Mouse (Mus musculus) testis, adult 2 months (tissue): Measurements from ENCODE around the gene Tmem131l. TPM values are rescaled to one million over a fixed set of nuclear protein-coding genes. Genes with fewer than 3 reads are reported as not detected.

Experiments
- H3K27ac ChIP-seq: fragments of 200-500 bp; 2 replicates; pipeline ENCODE4 v1.5.1; 2012; ENCODE audit warnings: low read depth, low read length; ENCODE audit not compliant: control insufficient read depth, insufficient read depth
- H3K27me3 ChIP-seq: fragments of 200-500 bp; 2 replicates; pipeline ENCODE4 v1.6.1; 2012; ENCODE audit warnings: mild to moderate bottlenecking, low read length, moderate library complexity; ENCODE audit not compliant: control insufficient read depth, insufficient read depth
- H3K36me3 ChIP-seq: fragments of 200-500 bp; 2 replicates; pipeline ENCODE4 v1.6.1; 2012; ENCODE audit warnings: mild to moderate bottlenecking, low read length; ENCODE audit not compliant: control insufficient read depth, insufficient read depth
- H3K4me1 ChIP-seq: fragments of 200-500 bp; 2 replicates; pipeline ENCODE4 v1.6.1; 2012; ENCODE audit warnings: low read length; ENCODE audit not compliant: control insufficient read depth, insufficient read depth
- H3K4me3 ChIP-seq: fragments of 200-500 bp; 2 replicates; pipeline ENCODE4 v1.5.1; 2012; ENCODE audit warnings: low read depth, mild to moderate bottlenecking, low read length, moderate library complexity, mixed read lengths; ENCODE audit not compliant: control insufficient read depth
- CTCF ChIP-seq: fragments of 200-500 bp; IDR thresholded peaks from 2 replicates; pipeline ENCODE4 v1.5.1; 2012; ENCODE audit warnings: low read depth, mild to moderate bottlenecking, inconsistent platforms, low read length, moderate library complexity; ENCODE audit not compliant: control insufficient read depth, insufficient read depth, insufficient replicate concordance
- POLR2A ChIP-seq: fragments of 200-500 bp; IDR thresholded peaks from 2 replicates; pipeline ENCODE4 v1.6.1; 2012; ENCODE audit warnings: low read depth, mild to moderate bottlenecking, inconsistent platforms, low read length, moderate library complexity; ENCODE audit not compliant: control insufficient read depth
- polyA plus RNA-seq: library from polyadenylated mRNA; depleted of rRNA; stranded (reverse); fragments of >200 nt; gene quantifications from 2 replicates; pipeline ENCODE4 v1.2.3, GENCODE M21; 2012

Gene Tmem131l
- polyA plus RNA-seq, 1 experiment, result 58.1 TPM

GRCm38 (mm10) chr3:83915102-83915501 lies 124.9 kb downstream of the Tmem131l start:
- no peaks in the 10 kb centered on the region; the same call in 1 of the 2 replicates for H3K4me1 ChIP-seq
- H3K27ac ChIP-seq, result no peak overlapping the region
- no peak overlapping the region for H3K4me3 ChIP-seq
- no peaks in the 10 kb centered on the region for H3K36me3 ChIP-seq
- TF ChIP-seq POLR2A, result no peak
- H3K27me3 ChIP-seq, result no peaks in the 10 kb centered on the region

- H3K27ac ChIP-seq, result no peak overlapping the region
- H3K4me3 ChIP-seq, result no peak overlapping the region
- H3K36me3 ChIP-seq, result no peaks in the 10 kb centered on the region
- no peak for TF ChIP-seq POLR2A
- no peak for TF ChIP-seq CTCF
- no peaks in the 10 kb centered on the region for H3K27me3 ChIP-seq
- H3K4me1 ChIP-seq, result no peaks in the 10 kb centered on the region; the same call in 1 of the 2 replicates
Observed at GRCm38 (mm10) chr3:83910707-83911106, 129.3 kb downstream of the Tmem131l start.

- no peak overlapping the region for H3K27ac ChIP-seq
- H3K4me3 ChIP-seq, result no peak overlapping the region
- H3K36me3 ChIP-seq, result no peaks in the 10 kb centered on the region
- no peak for TF ChIP-seq POLR2A
- no peaks in the 10 kb centered on the region for H3K4me1 ChIP-seq
- H3K27me3 ChIP-seq, result no peaks in the 10 kb centered on the region
Observed at GRCm38 (mm10) chr3:83906185-83906584, 133.8 kb downstream of the Tmem131l start.

- Histone ChIP-seq H3K4me1 (no peaks in the 10 kb centered on the region), H3K36me3 (no peaks in the 10 kb centered on the region), H3K4me3 (no peak overlapping the region), H3K27ac (no peak overlapping the region), H3K27me3 (no peaks in the 10 kb centered on the region)
- TF ChIP-seq CTCF (no peak), POLR2A (no peak)
Observed at GRCm38 (mm10) chr3:83905161-83905560, 134.8 kb downstream of the Tmem131l start.

GRCm38 (mm10) chr3:83904176-83904958 lies 135.6 kb downstream of the Tmem131l start:
- H3K4me1 ChIP-seq, result no peaks in the 10 kb centered on the region
- no peak overlapping the region for H3K4me3 ChIP-seq
- no peak for TF ChIP-seq CTCF
- H3K27ac ChIP-seq, result no peak overlapping the region
- H3K36me3 ChIP-seq, result no peaks in the 10 kb centered on the region
- H3K27me3 ChIP-seq, result no peaks in the 10 kb centered on the region

GRCm38 (mm10) chr3:83902943-83903342 lies 137.0 kb downstream of the Tmem131l start:
- TF ChIP-seq POLR2A, result no peak
- TF ChIP-seq CTCF, result no peak
- Histone ChIP-seq H3K27me3 (no peaks in the 10 kb centered on the region), H3K4me3 (no peak overlapping the region), H3K4me1 (no peaks in the 10 kb centered on the region; the same call in 1 of the 2 replicates), H3K36me3 (no peaks in the 10 kb centered on the region), H3K27ac (no peak overlapping the region)

GRCm38 (mm10) chr3:83902459-83902858 lies 137.5 kb downstream of the Tmem131l start:
- Histone ChIP-seq H3K27me3 (no peaks in the 10 kb centered on the region), H3K27ac (no peak overlapping the region), H3K4me3 (no peak overlapping the region), H3K36me3 (no peaks in the 10 kb centered on the region), H3K4me1 (no peaks in the 10 kb centered on the region; the same call in 1 of the 2 replicates)
- TF ChIP-seq POLR2A, result no peak
- no peak for TF ChIP-seq CTCF
